Mouse (Mus musculus): ENCODE results near the gene Sh3d19.
A peak's percentile ranks its signal among the peaks of the same experiment; 100 is the strongest.

The Sh3d19 gene

GRCm38 (mm10) chr3:85970742-85971598 is at the start of gene Sh3d19:
Gene Sh3d19, plus strand, starts transcription at chr3:85971109.
- peak; percentile 62 for DNase-seq

GRCm38 (mm10) chr3:85922331-85922730 is 48.6 kb upstream of the Sh3d19 start:
- no peak for DNase-seq

- peak; percentile 5 for DNase-seq
Measured at GRCm38 (mm10) chr3:85923343-85923742, 47.6 kb upstream of the Sh3d19 start.

GRCm38 (mm10) chr3:85923954-85924945 is 46.7 kb upstream of the Sh3d19 start:
- DNase-seq = peak; percentile 82

- no peak for DNase-seq
Measured at GRCm38 (mm10) chr3:85927296-85927695, 43.6 kb upstream of the Sh3d19 start.

GRCm38 (mm10) chr3:85928140-85928611 is 42.7 kb upstream of the Sh3d19 start:
- peak; percentile 31 for DNase-seq

GRCm38 (mm10) chr3:85929711-85930110 is 41.2 kb upstream of the Sh3d19 start:
- no peak for DNase-seq

- DNase-seq = no peak
Measured at GRCm38 (mm10) chr3:85930671-85931255, 40.1 kb upstream of the Sh3d19 start.

GRCm38 (mm10) chr3:85931859-85932258 is 39.0 kb upstream of the Sh3d19 start:
- DNase-seq = no peak

- no peak for DNase-seq
Measured at GRCm38 (mm10) chr3:85933586-85933985, 37.3 kb upstream of the Sh3d19 start.

GRCm38 (mm10) chr3:85950914-85951313 is 20.0 kb upstream of the Sh3d19 start:
- DNase-seq = no peak

- DNase-seq = no peak
Measured at GRCm38 (mm10) chr3:85952696-85953283, 18.1 kb upstream of the Sh3d19 start.

- DNase-seq = no peak
Measured at GRCm38 (mm10) chr3:85955269-85955668, 15.6 kb upstream of the Sh3d19 start.

- DNase-seq = no peak
Measured at GRCm38 (mm10) chr3:85955704-85956103, 15.2 kb upstream of the Sh3d19 start.

- DNase-seq = no peak
Measured at GRCm38 (mm10) chr3:85959669-85960068, 11.2 kb upstream of the Sh3d19 start.

GRCm38 (mm10) chr3:85961134-85961533 is 9.8 kb upstream of the Sh3d19 start:
- DNase-seq = peak; percentile 17

- no peak for DNase-seq
Measured at GRCm38 (mm10) chr3:85965479-85965878, 5.4 kb upstream of the Sh3d19 start.

- no peak for DNase-seq
Measured at GRCm38 (mm10) chr3:85969040-85969439, 1.9 kb upstream of the Sh3d19 start.

GRCm38 (mm10) chr3:85971599-85971975 is 678 bp downstream of the Sh3d19 start:
- no peak for DNase-seq

GRCm38 (mm10) chr3:85973376-85974140 is 2.6 kb downstream of the Sh3d19 start:
- no peak for DNase-seq

GRCm38 (mm10) chr3:85974451-85974850 is 3.5 kb downstream of the Sh3d19 start:
- no peak for DNase-seq

GRCm38 (mm10) chr3:85980036-85980435 is 9.1 kb downstream of the Sh3d19 start:
- DNase-seq = no peak
